Mouse (Mus musculus) spleen, adult 12 weeks (tissue): ENCODE results near the gene Rsph14.

ENCODE experiments used
- DNase-seq: peaks from one replicate; pipeline ENCODE4 v3.0.0; 2022; ENCODE audit warnings: low spot score

Rsph14 gene

GRCm38 (mm10) chr10:74932487-74932886 is 99.9 kb downstream of the Rsph14 start:
- no peak for DNase-seq

- no peak for DNase-seq
Measured at GRCm38 (mm10) chr10:74931631-74932030, 100.8 kb downstream of the Rsph14 start.

- no peak for DNase-seq
Measured at GRCm38 (mm10) chr10:74930541-74930940, 101.8 kb downstream of the Rsph14 start.

GRCm38 (mm10) chr10:74929578-74929977 is 102.8 kb downstream of the Rsph14 start:
- DNase-seq: no peak

GRCm38 (mm10) chr10:74928276-74928675 is 104.1 kb downstream of the Rsph14 start:
- DNase-seq: no peak

GRCm38 (mm10) chr10:74925324-74925723 is 107.1 kb downstream of the Rsph14 start:
- DNase-seq: no peak

GRCm38 (mm10) chr10:74924274-74924673 is 108.1 kb downstream of the Rsph14 start:
- no peak for DNase-seq

GRCm38 (mm10) chr10:74922763-74923162 is 109.6 kb downstream of the Rsph14 start:
- no peak for DNase-seq

- no peak for DNase-seq
Measured at GRCm38 (mm10) chr10:74921614-74922013, 110.8 kb downstream of the Rsph14 start.

GRCm38 (mm10) chr10:74920853-74921567 is 111.4 kb downstream of the Rsph14 start:
- no peak for DNase-seq

GRCm38 (mm10) chr10:74919277-74919676 is 113.1 kb downstream of the Rsph14 start:
- DNase-seq: no peak

GRCm38 (mm10) chr10:74908431-74908830 is 124.0 kb downstream of the Rsph14 start:
- DNase-seq: no peak
